Mouse (Mus musculus) right cerebral cortex, adult 2 months (tissue): ENCODE measurements around the gene Ptprr.
A peak's percentile ranks its signal among the peaks of the same experiment; 100 is the strongest.

Source experiments
- DNase-seq, 2 experiments: peaks; one replicate each; pipeline ENCODE4 v3.0.0; 2021 to 2022; ENCODE audit warnings: low spot score in 2 of 2

The Ptprr gene

DNA sequence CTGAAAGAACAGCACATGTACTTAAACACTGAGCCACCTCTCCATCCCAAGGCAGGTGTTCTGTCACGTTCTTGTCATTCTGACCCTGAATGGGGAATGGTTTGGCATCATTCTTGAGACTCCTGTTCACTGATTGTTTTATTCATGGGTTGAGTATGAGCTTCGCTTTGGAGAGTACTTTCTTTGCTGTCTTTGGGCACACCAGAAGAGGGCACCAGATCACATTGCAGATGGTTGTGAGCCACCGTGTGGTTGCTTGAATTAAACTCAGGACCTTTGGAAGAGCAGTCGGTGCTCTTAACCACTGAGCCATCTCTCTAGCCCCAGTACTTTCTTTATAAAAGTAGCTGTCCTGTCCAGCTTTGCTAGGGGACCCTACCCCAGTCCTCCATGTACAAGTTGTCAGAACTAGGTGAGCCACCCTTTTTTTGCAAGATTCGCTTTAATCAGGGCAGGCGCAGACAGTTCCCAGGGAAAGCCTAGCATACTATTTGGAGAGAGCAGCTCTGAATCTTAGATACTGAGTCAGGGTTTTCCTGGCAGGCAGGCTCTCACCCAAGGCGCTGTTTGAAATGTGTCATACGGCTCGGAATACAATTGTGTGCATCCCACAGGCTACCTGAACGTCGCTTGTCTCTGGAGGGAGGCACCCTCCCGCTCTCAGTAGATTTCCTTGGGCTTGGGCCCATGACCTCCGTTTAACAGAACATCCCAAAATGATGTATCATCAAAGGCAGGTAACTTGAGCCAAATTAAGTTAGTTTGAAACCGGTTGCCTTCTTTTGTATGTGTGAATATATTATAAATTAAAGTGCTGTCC, 178.8 kb downstream of the Ptprr start:
- DNase-seq, result peak; percentile 47

DNA sequence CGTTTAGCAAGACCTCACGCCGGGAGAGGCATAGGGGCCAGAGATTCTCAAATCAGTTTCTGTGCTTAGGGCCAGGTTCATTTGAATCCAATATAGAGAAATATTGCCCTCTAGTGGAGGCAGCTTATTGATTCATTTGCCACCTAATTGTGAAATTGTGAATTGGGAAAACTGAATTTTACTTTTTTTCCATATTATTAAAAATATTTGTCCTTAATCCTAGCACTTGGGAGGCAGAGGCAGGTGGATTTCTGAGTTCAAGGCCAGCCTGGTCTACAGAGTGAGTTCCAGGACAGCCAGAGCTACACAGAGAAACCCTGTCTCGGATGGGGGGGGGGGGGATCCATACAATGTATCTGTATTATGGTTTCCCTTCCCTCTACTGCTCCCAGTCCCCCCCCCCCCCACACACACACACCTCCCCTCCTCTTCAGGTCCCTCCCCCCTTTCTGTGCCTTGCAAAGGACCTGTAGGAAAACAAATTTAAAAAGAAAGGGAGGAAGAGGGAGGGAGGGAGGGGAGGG, 179.5 kb downstream of the Ptprr start:
- no peak for DNase-seq

DNA sequence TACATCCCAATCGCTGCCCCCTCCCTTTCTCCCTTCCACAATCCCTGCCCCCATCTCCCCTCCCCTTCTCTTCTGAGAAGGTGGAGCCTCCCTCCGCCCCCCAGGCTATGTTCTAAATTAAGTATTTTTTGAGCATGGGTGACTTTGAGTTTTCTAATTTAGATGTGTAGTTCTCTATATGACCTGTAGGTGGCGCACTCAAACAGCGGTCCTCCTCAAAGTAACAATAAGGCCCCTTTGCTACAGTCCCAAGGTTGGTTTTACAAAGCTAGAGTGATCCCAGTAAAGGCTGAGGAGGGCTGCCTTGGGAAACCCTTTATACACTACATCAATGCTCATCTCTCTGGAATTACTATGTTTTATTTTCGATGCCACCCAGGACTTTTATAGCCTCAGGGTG, 181.0 kb downstream of the Ptprr start:
- no peak for DNase-seq

DNA sequence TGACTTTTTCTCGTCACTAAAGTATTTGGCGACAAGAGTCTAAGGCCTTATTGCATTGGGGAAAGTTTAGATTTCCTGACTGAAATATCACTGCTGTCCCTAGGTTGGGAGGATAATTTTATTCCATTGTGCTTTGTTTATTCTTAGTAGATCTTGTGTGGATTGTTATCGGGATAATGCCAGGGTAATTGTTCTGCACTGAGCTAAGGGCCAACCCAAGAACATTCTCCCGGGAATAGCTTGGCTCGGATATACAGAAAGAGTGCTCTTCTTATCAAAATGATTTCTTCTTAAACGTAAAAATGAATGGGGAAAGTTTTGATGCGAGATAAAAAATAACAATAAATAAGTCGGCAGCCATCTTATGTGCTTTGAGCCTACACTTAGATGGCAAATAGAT, 183.5 kb downstream of the Ptprr start:
- DNase-seq, result no peak

DNA sequence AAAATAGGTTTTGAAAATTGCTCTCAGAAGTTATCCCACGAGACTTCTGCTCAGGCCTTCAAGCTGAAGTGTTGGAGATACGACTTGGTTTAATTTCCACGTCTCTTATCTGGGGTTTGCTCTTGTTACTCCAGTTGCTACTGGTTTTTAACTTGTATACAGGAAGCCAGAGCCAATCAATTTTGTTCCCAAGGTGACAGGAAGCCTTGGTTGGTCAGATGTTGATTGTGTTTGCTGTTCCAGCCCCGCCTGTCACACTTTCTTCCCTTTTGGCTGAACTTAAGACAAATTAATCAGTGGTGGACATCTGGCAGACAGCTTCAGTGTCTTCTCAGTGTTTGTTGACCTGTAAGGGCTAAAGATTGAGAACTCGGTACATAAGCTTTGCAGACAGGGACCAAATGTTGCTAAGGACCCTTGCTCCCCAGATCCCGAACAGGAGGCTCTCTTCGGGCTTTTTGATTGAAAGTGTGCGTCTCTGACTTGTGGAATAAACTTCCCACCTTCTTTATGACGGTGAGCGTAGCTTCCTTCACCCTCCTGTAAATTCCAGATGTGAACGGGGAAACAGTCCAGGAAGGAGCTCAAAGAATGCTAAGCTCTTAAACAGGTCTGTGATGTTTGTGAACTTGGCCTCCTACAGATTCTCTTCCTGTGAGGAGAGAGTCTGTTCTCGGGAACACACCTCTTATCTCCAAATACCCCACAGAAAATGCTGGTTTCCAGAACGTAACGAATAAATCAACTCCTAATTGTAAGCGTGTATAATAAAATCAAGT, 187.8 kb downstream of the Ptprr start:
- DNase-seq, result no peak

DNA sequence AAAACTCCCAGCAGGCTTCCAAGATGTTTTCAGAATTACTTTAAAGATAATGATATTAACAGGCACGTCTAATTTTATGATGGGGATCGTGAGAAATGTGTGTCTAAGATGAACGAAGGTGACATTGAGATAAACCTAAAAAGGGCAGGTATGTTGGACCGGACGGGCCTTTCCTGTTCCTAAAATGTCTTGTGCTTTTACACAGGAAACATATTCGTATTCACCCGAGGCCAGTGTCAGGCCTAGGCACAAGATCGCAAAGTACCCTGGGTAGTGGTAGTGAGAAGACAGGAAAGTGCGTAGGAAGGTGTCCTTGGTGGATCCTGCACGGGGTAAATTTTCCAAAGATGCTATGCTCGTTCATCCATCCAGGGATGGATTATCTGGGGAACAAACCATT, 188.4 kb downstream of the Ptprr start:
- no peak for DNase-seq

DNA sequence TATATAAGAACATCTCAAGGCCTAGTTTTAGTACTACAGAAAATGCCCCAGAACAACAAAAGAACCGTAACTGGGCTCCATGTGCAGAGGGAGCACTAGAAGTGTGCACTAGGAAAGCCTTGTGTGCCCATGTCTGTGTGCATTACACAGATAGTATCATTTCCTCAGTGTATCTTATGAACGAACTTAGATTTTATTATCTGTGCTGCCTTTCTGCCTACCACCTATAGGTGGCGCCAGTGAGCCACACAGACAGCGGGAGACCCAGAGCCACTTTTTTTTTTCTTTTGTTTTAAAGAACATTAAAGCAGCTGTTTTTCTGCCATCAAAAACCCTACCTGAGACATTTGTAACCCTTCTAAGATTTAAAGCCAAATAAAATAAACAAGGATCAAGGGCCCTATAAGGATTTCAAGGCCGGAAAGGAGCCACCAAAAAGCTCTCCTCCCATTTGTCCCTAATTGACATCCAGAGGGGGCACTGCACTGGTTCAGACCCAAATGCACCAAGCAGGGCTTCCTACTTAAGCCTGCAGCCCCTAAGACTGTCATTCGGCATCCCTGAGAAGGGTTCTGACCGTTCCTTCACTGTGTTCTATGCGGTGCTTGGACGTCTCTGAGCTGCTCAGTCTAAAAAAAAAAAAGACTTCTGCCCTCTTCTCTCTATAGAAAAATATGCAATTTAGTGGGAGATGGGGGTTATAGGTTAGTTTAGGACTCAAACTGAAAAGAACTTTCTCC, 190.1 kb downstream of the Ptprr start:
- DNase-seq, result peak; percentile 57 to 71

DNA sequence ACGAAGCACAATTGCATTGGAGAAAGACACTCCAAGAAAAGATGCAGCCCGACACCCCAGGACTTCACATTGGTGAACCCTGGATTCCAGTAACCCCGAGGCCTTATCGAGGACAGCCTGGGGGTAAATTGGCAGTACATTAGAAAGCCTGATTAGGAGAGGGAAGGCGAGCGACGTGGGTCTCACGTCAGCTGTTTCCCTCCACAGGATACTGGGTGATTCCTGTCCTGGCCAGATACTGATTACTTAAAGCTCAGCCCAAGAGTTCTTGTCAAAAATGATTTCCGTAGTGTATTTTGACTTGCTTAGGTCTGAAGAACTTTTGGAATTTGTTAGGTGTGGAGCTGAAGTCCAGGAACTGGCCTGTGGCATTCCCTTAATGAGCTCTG, 190.7 kb downstream of the Ptprr start:
- no peak for DNase-seq

DNA sequence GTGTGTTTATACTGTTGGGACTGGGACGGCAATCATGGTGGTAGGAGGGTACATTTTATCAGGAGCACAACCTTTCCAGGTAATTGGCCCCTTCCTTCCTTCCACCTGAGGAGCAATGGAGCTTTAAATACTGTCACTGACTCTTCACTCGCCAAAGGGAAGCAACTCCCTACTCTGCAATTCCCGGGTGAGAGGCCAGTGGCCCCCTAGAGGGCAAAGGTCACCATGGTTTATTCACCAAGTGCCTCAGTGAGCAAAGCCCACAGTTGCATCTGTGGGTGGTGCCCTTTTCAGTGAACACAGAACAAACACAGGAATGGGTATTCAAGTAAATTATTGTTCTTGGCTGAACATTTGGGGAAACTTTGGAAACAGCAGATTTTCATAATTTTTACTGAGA, 194.1 kb downstream of the Ptprr start:
- no peak for DNase-seq

DNA sequence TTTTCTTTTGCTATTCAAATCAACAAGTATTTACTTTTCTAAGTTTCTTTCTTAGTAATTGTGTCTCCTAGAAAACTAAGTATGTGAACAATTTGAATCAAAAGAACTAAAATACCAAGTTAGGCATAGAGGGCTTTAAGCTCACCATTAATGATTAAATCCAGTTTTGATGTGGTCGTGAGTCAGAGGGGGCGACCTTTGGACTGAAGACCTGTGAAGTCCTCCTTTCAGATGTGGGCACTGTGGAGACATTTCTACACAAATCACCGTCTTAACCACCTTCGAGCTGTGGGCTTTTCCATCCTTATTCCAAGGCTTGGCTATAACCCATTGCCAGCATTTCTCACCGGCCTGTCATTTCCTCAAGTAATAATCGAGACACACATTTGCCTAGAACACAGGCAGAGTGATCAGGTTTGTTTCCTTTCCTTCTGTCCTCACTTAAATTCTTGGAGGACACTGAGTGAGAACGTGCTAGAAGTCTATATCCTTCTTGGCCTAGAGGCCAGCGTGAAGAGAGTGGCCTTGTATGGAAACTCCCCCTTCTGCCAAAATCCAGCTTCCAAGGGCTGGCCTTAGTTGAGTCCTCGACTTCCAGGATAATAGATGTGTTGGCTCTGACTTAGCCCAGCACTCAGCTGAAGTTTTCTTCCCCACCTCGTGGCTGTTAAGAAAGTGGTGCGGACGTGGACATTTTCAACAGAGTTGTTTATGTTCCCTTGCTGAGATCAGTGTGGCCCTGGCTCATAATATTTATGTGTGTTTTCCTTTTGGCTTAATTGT, 202.5 kb downstream of the Ptprr start:
- no peak for DNase-seq

DNA sequence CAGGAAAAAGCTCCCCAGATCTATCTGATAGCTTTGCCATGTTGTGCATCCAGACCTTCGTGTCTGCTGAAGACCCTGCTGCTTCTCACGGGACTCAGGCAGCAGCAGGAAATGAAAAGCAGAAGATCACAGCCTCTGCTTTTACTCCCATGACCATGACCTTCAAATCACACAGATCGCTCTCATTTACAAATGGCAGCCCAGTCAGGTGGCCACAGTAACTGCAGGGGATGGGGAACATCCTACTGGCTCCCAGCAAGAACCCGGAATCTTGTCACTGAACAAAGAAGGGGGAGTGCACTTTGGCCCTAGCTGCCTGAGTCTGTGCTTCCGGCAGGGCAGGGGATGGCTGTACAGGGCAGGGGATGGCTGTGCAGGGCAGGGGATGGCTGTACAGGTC, 217.3 kb downstream of the Ptprr start:
- no peak for DNase-seq

DNA sequence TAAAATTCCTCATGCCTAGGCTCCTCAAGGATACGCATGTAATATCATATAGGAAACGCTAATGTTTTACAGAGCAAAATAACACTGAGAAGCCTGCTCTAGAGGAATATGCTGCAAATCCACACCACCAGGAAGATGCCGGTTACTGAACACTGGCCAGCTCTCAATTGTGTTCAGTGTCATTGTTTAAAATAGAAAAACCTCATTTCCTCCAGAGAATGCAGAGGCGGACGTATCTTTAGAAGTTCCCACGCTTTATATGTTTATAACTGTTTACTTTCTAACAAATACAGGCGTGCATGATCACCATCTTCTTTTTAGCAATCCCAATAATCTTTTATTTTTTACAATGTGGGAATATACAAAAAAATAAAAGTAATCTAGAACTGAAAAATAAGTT, 224.2 kb downstream of the Ptprr start:
- DNase-seq, result no peak

DNA sequence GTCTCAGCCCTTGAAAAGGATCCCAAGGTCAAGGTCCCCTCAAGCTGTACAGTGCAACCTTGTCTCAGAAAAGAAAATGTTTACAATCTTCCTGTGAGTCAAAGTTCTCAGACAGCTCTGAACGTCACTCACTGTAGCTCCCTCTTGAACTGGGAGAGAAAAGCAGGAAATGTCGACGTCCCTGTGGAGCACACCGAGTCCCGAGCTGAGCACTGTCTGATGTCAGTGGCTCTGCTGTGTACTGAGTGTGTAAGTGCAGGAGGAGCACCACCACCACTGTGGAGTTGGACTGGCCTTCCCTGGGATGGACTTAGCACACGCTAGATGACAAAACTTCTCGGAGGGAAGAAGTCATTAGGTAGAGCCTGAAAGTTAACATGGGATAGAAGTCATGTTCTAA, 225.4 kb downstream of the Ptprr start:
- no peak for DNase-seq

DNA sequence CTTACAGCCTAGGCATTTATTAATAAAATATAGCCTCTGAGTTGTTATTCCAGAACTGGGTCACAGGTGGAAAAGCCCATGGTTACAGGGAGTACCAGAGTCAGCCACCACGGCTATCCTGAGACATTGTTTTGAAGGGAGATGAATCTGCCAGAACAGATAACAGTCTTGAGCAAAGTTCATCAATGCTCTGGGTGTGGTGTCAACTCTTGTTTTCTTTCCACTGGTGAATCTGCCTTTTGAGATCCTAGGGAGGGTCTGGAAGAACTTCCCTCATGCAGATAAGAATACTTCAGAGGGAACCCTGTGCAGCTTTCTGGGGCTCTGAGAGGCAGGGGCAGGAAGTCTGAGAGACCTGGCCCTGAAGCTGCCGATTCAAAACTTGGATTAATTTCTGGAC, 227.6 kb downstream of the Ptprr start:
- no peak for DNase-seq

DNA sequence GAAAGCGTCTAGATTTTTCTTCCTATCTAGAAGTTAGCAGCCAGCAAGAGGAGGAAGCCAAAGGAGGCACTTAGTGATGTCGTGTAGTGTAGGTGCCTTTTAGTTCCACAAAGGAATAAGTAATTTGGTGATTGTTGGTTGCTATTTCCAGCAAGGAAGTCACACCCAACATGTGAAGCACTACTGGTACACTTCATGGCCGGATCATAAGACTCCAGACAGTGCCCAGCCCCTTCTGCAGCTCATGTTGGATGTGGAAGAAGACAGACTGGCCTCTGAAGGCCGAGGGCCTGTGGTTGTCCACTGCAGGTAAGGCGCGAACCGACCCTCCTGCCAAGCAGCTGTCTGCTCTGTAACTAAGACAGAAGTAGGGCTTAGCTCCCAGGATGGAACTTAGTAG, 234.7 kb downstream of the Ptprr start:
- no peak for DNase-seq

DNA sequence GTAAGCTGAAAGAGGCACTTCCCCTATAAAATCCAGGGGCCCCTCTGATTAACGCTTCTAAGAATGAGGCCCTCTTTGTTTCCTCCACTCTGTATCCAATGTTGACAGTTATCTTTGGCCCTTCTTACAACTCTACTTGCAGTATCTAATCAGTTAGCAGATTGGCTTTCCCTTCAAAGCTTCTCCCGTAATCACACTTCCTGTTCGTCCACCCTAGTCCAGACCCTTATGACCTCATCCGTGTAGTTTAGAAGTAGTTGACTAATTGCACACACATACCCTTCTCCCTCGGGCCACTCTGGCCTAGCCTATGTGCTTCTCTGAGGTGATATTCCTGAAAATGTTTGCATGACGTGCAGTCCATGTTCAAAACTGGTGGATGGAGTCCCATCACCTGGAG, 236.0 kb downstream of the Ptprr start:
- DNase-seq, result no peak

DNA sequence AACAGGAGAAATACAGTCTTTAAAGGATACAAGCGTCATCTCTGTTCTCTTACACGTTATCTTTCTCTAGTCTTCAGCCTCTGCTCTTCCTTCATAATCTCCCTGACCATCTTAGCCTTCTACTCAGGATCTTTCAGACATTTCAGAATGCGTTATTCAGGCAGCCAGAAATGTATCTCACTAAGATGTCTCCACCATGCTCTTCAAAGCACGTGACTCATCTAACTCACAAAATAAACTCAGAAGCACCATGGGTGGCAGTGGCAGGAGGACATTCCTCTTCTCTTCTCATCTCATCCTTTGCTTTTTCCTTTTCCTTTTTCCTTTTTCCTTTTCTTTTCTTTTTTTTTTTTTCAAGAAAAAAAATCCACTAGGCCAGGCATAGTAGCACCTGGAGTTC, 241.3 kb downstream of the Ptprr start:
- DNase-seq, result no peak

DNA sequence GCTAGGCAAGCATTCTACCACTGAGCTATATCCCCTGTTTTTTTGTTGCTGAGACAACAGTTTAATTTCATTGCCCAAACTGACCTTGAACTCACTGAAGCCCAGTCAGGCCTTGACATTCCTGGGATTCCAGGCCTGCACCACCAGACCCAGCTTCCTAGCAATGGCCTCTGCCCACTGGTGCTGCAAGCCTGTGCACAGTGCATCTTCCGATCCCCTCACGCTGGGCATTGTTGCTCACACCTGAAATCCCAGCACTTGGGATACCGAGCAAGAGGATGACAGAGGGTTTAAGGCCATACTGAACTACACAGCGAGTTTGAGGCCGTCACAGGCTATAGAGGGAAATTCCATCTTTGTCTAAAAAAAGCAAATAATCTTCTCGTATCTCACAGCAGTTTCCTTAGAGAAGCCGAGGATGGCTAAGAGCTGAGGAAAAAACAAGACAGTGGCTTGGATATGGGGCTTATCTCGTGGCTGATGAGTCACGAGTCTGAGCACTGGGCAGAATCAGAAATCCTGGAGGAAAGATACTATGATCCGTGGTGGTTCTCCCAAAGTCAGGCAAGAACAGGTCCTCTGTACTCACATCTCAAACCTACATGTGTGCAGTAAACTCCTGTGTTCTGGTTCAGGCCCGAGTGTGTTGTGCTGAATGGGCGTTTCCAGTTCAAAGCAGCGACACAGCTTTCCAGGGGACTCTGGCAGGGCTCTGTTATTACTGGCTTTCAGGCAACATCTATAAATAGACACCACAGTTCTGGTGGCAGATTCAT, 242.8 kb downstream of the Ptprr start:
- DNase-seq, result peak; percentile 49 to 58

DNA sequence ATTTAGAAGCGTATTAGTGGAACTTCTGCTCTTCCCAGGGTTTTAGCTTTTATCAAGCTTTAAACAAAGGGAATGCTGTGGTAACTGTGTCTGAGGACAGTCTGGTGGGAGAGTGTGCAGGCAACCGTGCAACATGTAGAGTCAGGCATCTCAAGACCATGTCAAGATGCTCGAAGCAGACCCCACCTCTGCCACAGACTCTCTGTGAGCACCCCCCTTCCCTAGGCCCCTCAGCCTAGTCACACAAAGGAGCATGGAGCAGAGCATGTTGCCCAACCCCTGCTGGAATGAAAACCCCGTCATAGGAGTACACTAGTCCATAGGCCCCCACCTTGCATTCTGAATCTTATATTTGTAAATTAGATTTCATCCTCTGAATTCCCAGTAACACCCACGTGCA, 243.5 kb downstream of the Ptprr start:
- peak in 1 of 2 experiments; percentile 11 for DNase-seq

DNA sequence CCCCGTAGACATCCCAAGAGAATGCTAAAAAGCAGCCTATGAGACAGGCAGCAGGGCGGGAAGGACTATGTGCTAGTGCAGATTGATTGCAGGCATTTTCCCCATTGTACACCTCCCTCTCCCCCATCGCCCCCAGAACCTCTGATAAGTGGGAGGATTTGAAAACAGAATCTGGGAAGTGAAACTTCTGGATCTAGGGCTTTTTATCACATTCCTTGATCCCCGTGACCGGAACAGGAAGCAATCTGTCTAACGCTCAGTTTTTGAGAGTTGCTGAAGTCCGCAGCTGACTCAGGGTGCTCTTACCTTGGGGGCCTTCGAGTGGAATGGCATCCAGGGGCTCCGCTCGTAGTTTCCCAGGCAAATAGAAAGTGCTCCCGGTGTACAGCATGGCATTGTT, 246.5 kb downstream of the Ptprr start:
- no peak for DNase-seq
